Mouse (Mus musculus): ENCODE results near the gene Gins2.

DNA sequence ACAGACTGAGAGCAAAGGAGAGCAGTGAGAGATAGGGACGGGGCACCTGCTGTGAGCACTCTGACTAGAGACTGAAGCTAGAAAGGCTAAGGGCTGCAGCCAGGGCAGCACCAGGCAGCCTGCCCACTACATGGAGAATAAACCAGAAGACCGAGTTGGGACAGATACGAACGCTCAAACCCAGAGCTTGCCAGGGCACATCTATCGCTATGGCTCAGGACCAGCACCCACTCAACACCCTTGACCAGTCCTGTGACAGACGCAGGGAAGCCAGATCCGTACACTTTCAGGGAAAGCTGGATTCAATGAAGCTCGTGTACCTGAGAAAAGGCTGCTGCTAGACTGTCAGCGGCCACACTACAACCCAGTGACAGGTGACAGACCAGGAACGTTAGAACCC lies 3.6 kb downstream of the Gins2 start:
- no peak for TF ChIP-seq POLR2A (IDR thresholded peaks at IDR 0.05; ENCODE audit: insufficient read depth, low read depth, low read length)
- no peak for TF ChIP-seq CTCF (IDR thresholded peaks at IDR 0.05; ENCODE audit: insufficient read depth, low read depth, low read length)

All from olfactory bulb, adult 2 months (tissue).